Mouse (Mus musculus): Measurements from ENCODE around the gene P2rx6. TPM values are rescaled to one million over a fixed set of nuclear protein-coding genes. Genes with fewer than 3 reads are reported as not detected.

P2rx6 gene
- polyA plus RNA-seq, 1 experiment from 2014 or later: 0.63 TPM

DNA sequence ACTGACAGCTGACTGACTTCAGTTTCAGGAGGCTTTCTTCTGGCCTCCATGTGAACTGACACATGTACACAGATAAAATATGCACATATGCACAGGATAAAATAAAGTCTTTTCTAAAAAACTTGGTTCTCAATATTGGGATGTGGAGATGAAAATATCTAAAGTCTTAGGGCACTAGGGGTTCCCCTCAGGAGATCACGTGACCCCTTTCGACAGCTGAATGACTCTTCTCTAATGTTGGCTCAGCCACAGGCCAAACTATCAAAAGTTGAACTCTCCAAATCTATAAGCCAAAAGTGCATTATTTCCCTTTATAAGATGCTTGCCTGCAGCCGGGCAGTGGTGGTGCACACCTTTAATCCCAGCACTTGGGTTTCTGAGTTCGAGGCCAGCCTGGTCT lies 5.5 kb upstream of the P2rx6 start:
- no peak overlapping the region for H3K4me2 ChIP-seq (replicated peaks; ENCODE audit: low read depth, low read length)
- DNase-seq (ENCODE audit: low spot score) (no peak), ATAC-seq (ENCODE audit: low FRiP score) (no peak)
- 81% methylated on average over 4 of the region's 4 CpGs for WGBS
- H3K4me3 ChIP-seq (ENCODE audit: low read depth, low read length): no peak overlapping the region
- no peak overlapping the region for H3K9ac ChIP-seq (ENCODE audit: low read depth, low read length)
- peaks cover 28% of the 10 kb centered on the region for H3K4me1 ChIP-seq (replicated peaks; ENCODE audit: control insufficient read depth, insufficient read depth, low read length)
- no peak overlapping the region for H3K27ac ChIP-seq (ENCODE audit: low read depth, low read length)
- no peaks in the 10 kb centered on the region for H3K27me3 ChIP-seq (ENCODE audit: control insufficient read depth, insufficient read depth, low read length)
- no peaks in the 10 kb centered on the region for H3K9me3 ChIP-seq (ENCODE audit: control insufficient read depth, low read length)
- H3K36me3 ChIP-seq (ENCODE audit: control insufficient read depth, insufficient read depth, low read length): no peaks in the 10 kb centered on the region

DNA sequence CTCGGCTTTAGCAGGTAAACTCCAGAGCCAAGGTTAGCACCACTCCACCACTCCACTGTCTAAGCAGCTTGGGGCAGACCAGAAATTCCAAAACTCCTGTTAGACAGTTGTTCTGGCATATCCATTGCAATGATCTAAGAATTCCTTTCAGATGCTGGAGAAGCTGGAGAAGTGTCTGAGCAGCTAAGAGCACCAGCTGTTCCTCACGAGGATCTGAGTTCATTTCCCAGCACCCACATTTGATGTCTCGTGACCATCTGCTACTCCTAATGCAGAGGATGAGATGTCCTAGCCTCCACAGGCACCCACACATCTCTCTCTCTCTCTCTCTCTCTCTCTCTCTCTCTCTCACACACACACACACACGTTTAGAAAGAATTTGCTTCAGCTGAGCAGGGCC lies 4.8 kb upstream of the P2rx6 start:
- H3K4me3 ChIP-seq (ENCODE audit: low read depth, low read length): no peak overlapping the region
- ATAC-seq (ENCODE audit: low FRiP score): no peak
- H3K4me1 ChIP-seq (replicated peaks; ENCODE audit: control insufficient read depth, insufficient read depth, low read length): peaks cover 28% of the 10 kb centered on the region
- 54% methylated on average over 4 of the region's 4 CpGs for WGBS
- no peaks in the 10 kb centered on the region for H3K36me3 ChIP-seq (ENCODE audit: control insufficient read depth, insufficient read depth, low read length)
- no peak overlapping the region for H3K27ac ChIP-seq (ENCODE audit: low read depth, low read length)
- H3K4me2 ChIP-seq (replicated peaks; ENCODE audit: low read depth, low read length): no peak overlapping the region
- no peaks in the 10 kb centered on the region for H3K9me3 ChIP-seq (ENCODE audit: control insufficient read depth, low read length)
- no peaks in the 10 kb centered on the region; the same call in 1 of the 2 replicates for H3K27me3 ChIP-seq (ENCODE audit: control insufficient read depth, insufficient read depth, low read length)
- H3K9ac ChIP-seq (ENCODE audit: low read depth, low read length): no peak overlapping the region
- no peak for DNase-seq (ENCODE audit: low spot score)

DNA sequence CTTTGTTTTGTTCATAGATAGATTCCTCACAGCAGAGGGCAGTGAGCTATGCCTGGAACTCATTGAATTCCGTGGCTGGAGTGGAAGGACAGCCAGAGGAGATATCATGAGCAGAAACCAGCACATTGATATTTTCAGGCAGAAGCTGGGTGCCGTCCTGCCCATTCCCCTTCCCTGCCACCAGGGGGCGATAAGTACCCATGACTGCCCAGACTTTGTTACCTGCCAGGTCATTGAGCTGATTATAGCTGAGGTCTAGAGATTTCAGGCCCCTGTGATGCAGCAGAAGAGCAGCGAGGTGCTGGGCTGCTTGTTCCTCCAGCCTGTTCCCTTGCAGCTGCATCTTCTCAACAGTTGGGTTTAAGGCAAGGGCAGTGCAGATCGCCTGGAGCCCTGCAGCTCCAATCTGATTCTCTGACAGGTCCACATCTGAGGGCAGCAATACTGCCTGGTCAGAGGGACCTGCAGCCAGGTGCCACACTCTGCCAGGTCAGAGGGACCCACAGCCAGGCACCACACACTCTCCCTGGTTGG lies 3.7 kb upstream of the P2rx6 start:
- ATAC-seq (ENCODE audit: low FRiP score): 0 out of 2 replicates have a peak, but pooled peaks have one; percentile 13
- Histone ChIP-seq H3K4me2 (replicated peaks; ENCODE audit: low read depth, low read length) (0 out of 2 replicates have a peak overlapping the region, but pooled peaks have one; percentile 25), H3K36me3 (ENCODE audit: control insufficient read depth, insufficient read depth, low read length) (no peaks in the 10 kb centered on the region), H3K9ac (ENCODE audit: low read depth, low read length) (no peak overlapping the region), H3K4me3 (ENCODE audit: low read depth, low read length) (no peak overlapping the region), H3K27ac (ENCODE audit: low read depth, low read length) (0 out of 2 replicates have a peak overlapping the region, but pooled peaks have one; percentile 20), H3K9me3 (ENCODE audit: control insufficient read depth, low read length) (no peaks in the 10 kb centered on the region), H3K27me3 (ENCODE audit: control insufficient read depth, insufficient read depth, low read length) (no peaks in the 10 kb centered on the region; the same call in 1 of the 2 replicates), H3K4me1 (replicated peaks; ENCODE audit: control insufficient read depth, insufficient read depth, low read length) (peaks cover 28% of the 10 kb centered on the region)
- 2% methylated on average over 5 of the region's 5 CpGs for WGBS
- peak; percentile 85 for DNase-seq (ENCODE audit: low spot score)

DNA sequence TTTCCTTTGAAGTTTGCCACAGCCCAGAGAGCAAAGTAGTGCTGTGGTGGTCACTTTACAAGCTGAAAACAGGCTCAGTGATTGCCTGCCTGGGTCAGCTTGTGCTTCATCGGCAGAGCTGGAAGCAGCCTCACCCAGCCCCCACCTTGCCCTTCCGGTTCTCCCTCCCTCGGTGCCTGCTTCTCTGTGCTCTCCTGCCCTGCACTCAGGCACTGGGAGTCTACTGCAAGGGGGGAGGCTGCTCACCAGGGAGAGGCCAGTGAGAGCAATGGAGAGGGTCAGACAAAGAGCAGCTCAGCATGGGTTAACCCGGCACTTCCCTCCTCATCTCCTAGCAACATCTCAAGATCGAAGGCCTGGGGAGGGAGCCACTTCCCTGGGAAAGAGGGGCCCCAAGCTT lies 2.9 kb upstream of the P2rx6 start:
- no peak overlapping the region; the same call in 1 of the 2 replicates for H3K27ac ChIP-seq (ENCODE audit: low read depth, low read length)
- peak; percentile 41; the same call in 1 of the 2 replicates for ATAC-seq (ENCODE audit: low FRiP score)
- H3K4me1 ChIP-seq (replicated peaks; ENCODE audit: control insufficient read depth, insufficient read depth, low read length): peaks cover 26% of the 10 kb centered on the region
- H3K4me2 ChIP-seq (replicated peaks; ENCODE audit: low read depth, low read length): peak overlapping the region; percentile 25
- H3K9ac ChIP-seq (ENCODE audit: low read depth, low read length): peak overlapping the region; percentile 40; the same call in 1 of the 2 replicates
- 0% methylated on average over 5 of the region's 5 CpGs for WGBS
- DNase-seq (ENCODE audit: low spot score): peak; percentile 47
- H3K36me3 ChIP-seq (ENCODE audit: control insufficient read depth, insufficient read depth, low read length): no peaks in the 10 kb centered on the region
- no peaks in the 10 kb centered on the region for H3K9me3 ChIP-seq (ENCODE audit: control insufficient read depth, low read length)
- H3K27me3 ChIP-seq (ENCODE audit: control insufficient read depth, insufficient read depth, low read length): no peaks in the 10 kb centered on the region; the same call in 1 of the 2 replicates
- 0 out of 2 replicates have a peak overlapping the region, but pooled peaks have one; percentile 1 for H3K4me3 ChIP-seq (ENCODE audit: low read depth, low read length)

DNA sequence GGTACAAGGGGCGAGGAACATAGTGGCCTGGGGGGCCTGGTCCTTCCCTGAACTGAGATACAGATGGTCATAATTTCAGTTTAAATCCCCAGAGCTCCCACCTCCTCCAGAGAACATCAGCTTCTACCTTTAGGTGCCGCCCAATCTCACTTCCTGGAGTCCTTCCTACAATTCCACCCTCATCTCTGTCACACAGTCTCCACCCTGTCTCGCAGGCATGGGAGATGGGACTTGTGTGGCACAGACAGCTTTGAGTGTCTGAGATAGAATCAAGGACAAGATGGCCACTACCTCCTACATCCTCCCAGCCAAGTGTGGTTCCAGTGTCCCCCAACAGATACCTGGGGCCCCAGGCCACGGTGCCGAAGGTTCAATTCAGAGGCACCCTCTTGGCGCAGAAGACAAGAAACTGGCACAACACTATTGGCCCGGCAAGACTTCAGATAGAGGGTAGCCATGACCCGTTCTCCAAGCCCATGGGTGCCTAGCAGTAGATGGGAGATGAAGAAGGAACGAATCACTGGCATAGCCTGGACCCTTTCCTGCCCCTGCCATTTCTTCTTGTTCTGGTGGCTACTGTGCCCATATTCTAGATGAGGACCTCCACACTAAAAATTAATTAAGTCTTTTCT lies 2.2 kb upstream of the P2rx6 start:
- H3K4me3 ChIP-seq (ENCODE audit: low read depth, low read length): no peak overlapping the region
- DNase-seq (ENCODE audit: low spot score) (no peak), ATAC-seq (ENCODE audit: low FRiP score) (no peak)
- 59% methylated on average over 9 of the region's 9 CpGs for WGBS
- H3K27me3 ChIP-seq (ENCODE audit: control insufficient read depth, insufficient read depth, low read length): no peaks in the 10 kb centered on the region; the same call in 1 of the 2 replicates
- peaks cover 22% of the 10 kb centered on the region for H3K4me1 ChIP-seq (replicated peaks; ENCODE audit: control insufficient read depth, insufficient read depth, low read length)
- peak overlapping the region; percentile 25; the same call in 1 of the 2 replicates for H3K4me2 ChIP-seq (replicated peaks; ENCODE audit: low read depth, low read length)
- no peaks in the 10 kb centered on the region for H3K36me3 ChIP-seq (ENCODE audit: control insufficient read depth, insufficient read depth, low read length)
- no peaks in the 10 kb centered on the region for H3K9me3 ChIP-seq (ENCODE audit: control insufficient read depth, low read length)
- H3K27ac ChIP-seq (ENCODE audit: low read depth, low read length): no peak overlapping the region; the same call in 1 of the 2 replicates
- peak overlapping the region; percentile 40; the same call in 1 of the 2 replicates for H3K9ac ChIP-seq (ENCODE audit: low read depth, low read length)

DNA sequence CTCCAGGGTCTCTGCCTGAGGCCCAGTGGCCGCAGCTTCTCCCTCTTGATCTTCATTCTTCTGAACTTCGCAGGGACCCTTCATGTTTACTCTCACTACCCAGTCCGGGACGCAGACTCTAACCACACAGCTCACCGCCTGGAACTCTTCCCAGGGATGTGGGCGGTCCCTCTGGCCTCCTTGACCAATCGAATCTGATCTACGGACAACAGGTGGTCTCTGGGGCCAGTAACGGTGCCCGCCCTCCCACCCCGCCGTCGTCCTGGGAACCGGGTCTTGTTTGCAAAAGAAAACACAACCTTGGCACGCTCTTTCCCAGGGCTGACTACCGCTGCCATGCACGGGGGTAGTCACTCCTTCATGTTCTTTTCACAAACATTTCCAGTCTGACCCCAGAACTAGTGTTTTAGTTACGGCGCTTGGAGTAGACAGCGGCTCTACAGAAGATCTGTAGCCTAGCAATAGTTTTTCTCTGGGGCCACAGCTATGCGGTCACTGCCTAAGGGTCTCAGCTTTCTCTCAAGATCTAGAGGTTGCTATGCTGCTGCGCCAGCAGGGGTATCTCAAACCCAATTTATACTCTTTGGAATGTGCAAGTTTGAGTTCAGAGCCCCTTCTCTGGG lies 446 bp upstream of the P2rx6 start, which contains the start of gene Lrrc74b:
Gene Lrrc74b (minus strand): TSS at position 120 of the 623 bp plus-strand sequence.
- Histone ChIP-seq H3K4me1 (replicated peaks; ENCODE audit: control insufficient read depth, insufficient read depth, low read length) (peaks cover 19% of the 10 kb centered on the region), H3K4me2 (replicated peaks; ENCODE audit: low read depth, low read length) (peak within 1 kb of the TSS; percentile 53), H3K27ac (ENCODE audit: low read depth, low read length) (peak within 1 kb of the TSS; percentile 31), H3K4me3 (ENCODE audit: low read depth, low read length) (peak within 1 kb of the TSS; percentile 22), H3K9me3 (ENCODE audit: control insufficient read depth, low read length) (no peaks in the 10 kb centered on the region), H3K27me3 (ENCODE audit: control insufficient read depth, insufficient read depth, low read length) (no peaks in the 10 kb centered on the region; the same call in 1 of the 2 replicates), H3K36me3 (ENCODE audit: control insufficient read depth, insufficient read depth, low read length) (no peaks in the 10 kb centered on the region), H3K9ac (ENCODE audit: low read depth, low read length) (0 out of 2 replicates have a peak within 1 kb of the TSS, but pooled peaks have one; percentile 31)
- whole genome bisulfite sequencing: under 1% methylated on average over 22 of the region's 22 CpGs
- ATAC-seq (ENCODE audit: low FRiP score) (peak; percentile 65), DNase-seq (ENCODE audit: low spot score) (peak; percentile 72)

DNA sequence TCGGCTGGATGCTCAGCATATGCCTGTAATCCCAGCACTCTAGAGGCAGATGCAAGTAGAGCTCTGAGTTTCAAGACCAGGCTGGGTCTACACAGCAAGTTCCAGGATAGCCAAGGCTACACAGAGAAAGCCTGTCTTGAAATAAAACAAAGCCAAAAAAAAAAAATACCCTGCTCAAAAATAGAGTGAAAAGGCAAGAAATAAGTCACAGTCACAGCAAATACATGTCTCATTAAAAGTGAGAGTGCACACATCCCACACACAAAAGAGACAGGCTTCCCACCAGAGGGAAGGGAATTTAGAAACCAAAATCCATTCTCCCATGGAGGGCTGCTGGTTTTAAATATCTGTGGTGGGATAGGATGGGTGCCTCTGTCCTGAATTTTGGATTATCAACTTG lies 1.9 kb downstream of the P2rx6 start:
- DNase-seq (ENCODE audit: low spot score): no peak
- WGBS: 47% methylated on average over 1 of the region's 1 CpGs
- Histone ChIP-seq H3K9ac (ENCODE audit: low read depth, low read length) (no peak overlapping the region), H3K4me2 (replicated peaks; ENCODE audit: low read depth, low read length) (no peak overlapping the region), H3K27me3 (ENCODE audit: control insufficient read depth, insufficient read depth, low read length) (no peaks in the 10 kb centered on the region; the same call in 1 of the 2 replicates), H3K4me3 (ENCODE audit: low read depth, low read length) (no peak overlapping the region), H3K4me1 (replicated peaks; ENCODE audit: control insufficient read depth, insufficient read depth, low read length) (peaks cover 13% of the 10 kb centered on the region), H3K36me3 (ENCODE audit: control insufficient read depth, insufficient read depth, low read length) (no peaks in the 10 kb centered on the region), H3K27ac (ENCODE audit: low read depth, low read length) (no peak overlapping the region), H3K9me3 (ENCODE audit: control insufficient read depth, low read length) (no peaks in the 10 kb centered on the region)
- no peak for ATAC-seq (ENCODE audit: low FRiP score)

DNA sequence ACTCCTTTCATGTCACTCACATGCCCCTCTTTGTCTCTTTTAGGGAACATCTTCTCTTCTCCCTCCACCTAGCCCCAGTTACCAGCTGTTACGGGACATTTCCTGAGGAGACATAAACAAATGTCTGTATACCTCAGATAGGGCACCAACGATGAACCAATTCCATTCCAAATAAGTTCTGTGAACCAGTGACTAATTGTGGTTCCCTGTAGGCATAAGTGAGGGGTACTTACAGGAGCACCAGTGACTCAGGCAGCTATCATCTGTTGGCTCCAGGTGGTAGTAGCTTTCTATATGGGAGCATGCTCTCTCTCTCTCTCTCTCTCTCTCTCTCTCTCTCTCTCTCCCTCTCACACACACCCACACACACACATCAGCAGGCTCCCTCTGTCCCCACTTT lies 2.5 kb downstream of the P2rx6 start:
- Histone ChIP-seq H3K27me3 (ENCODE audit: control insufficient read depth, insufficient read depth, low read length) (no peaks in the 10 kb centered on the region; the same call in 1 of the 2 replicates), H3K4me1 (replicated peaks; ENCODE audit: control insufficient read depth, insufficient read depth, low read length) (peaks cover 7% of the 10 kb centered on the region), H3K4me3 (ENCODE audit: low read depth, low read length) (no peak overlapping the region), H3K36me3 (ENCODE audit: control insufficient read depth, insufficient read depth, low read length) (no peaks in the 10 kb centered on the region), H3K4me2 (replicated peaks; ENCODE audit: low read depth, low read length) (no peak overlapping the region), H3K9me3 (ENCODE audit: control insufficient read depth, low read length) (no peaks in the 10 kb centered on the region), H3K27ac (ENCODE audit: low read depth, low read length) (no peak overlapping the region), H3K9ac (ENCODE audit: low read depth, low read length) (no peak overlapping the region)
- ATAC-seq (ENCODE audit: low FRiP score) (no peak), DNase-seq (ENCODE audit: low spot score) (no peak)
- WGBS: 80% methylated on average over 2 of the region's 2 CpGs
